Mouse (Mus musculus): ENCODE data around the gene Rrp9. TPM values are rescaled to one million over a fixed set of nuclear protein-coding genes. Genes with fewer than 3 reads are reported as not detected.

Gene Rrp9
- total and polyA plus RNA-seq, 3 experiments, result 41.2 to 47.0 (median 42.2) TPM

DNA sequence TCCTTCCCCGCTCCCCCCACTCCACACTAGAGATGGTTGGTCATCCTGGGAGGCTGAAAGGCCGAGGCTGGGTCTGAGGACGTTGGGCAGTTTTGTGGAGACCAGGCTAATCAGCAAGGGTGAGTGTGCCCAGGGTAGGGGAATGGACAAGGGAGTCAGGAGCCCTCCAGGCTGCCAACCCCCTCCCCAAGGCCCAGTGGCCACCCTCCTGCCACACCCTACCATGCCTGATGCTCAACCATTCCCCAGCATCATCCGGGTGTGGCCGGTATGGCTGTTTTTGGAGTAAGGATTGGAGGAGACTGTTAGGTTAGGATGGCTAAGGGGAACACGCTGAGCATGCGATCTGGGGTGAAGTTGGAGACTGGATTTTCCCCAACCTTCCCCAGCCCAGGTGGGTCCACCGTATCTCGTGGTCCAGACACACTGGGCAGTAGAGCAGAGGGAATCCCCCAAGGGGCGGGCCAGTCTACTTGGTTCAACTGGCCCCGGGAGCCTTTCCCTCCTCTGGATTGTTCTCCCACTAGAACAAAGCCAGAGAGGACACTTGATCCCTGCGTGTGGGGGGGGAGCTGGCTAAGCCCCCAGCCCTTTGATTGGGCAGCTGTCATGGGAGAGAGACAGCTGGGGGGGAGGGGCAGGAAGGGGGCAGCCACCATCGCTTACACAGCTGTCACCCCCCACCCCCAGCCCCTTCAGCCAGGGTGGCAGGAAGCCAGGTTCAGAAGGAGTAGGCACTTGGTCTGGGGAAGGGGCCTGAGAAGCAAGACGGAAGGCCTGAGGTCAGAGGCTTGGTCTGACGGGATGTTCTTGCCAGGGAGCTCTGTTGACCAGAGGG lies 19.2 kb upstream of the Rrp9 start:
- no peak for DNase-seq

DNA sequence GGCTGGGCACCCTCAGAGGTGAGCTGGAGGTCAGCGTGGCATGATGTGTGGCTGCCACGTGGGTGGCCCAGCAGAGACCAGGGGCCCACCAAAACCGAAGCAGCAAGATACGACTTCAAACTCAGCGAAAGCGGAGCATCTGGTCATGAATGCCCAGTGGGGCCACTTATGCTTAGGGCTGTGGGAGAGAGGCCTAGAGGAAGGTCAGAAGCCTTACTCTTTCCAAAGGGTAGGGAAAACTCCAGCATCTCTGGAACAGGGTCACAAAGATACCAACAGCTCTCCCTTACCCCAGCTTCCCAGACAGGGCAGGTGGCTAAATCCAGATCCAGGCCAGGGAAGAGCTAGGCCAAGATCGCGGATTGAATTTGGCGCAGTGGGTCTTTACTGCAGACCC lies 18.6 kb upstream of the Rrp9 start:
- DNase-seq, result no peak

DNA sequence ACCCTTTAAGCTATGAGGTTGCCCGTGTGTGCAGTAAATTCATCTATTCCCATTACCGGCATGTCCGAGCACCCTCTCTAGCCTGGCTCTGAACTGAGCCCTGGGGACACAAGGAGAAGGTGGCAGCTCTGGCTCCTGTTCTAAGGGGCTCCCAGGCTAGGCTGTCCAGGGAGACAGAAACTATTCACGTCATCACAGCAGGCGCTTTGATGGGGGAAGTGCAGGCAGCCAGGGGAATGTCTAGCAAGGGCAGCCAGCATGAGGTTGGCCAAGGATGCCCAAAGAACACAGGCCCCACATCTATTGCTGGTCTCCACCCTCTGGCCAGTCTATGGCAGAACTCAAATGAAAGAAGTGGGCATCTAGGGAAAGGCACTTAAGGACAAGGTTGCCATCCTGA lies 17.8 kb upstream of the Rrp9 start:
- DNase-seq, result no peak

DNA sequence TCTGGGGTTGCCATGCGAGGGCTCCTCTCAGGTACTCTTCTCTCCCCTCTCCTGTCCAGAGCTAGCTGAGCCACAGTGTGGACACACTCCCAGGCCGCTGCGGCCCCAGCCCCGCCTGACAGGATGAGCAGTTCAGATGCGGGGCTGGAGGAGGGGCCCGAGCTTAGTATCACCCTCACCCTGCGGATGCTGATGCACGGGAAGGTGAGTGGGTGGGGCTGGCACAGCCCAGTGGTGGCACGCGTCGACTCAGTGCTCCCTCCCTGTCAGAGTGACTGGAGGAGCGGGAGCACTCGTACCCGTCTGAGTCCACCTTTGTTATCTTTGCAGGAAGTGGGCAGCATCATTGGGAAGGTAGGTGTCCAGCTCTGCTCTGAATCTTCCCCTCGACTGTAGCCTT lies 15.8 kb upstream of the Rrp9 start:
- DNase-seq, result no peak

DNA sequence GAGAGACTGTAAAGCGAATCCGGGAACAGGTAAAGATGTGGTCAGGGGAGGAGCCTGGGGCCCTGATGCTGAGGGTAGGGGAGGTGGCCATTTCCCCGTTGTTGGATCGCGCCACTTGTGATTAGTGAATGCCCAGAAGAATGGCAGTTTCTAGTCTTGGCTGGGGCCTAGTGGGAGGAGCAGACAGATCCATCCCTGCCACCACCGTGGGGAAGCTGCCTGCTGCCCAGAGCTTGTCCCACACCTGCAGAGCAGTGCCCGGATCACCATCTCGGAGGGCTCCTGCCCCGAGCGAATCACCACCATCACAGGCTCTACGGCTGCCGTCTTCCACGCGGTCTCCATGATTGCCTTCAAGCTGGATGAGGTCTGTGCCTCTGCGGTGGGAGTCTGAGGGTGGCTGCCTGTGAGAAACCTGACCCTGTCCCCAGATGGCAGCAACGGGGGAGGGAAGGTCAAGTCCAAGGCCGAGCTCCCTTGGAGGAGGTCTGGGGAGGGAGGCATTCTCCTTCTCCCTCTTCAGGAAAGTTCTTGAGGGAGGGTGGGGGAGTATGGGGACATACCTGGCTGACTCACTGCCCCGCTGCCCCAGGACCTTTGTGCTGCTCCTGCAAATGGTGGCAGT lies 15.2 kb upstream of the Rrp9 start:
- no peak for DNase-seq

DNA sequence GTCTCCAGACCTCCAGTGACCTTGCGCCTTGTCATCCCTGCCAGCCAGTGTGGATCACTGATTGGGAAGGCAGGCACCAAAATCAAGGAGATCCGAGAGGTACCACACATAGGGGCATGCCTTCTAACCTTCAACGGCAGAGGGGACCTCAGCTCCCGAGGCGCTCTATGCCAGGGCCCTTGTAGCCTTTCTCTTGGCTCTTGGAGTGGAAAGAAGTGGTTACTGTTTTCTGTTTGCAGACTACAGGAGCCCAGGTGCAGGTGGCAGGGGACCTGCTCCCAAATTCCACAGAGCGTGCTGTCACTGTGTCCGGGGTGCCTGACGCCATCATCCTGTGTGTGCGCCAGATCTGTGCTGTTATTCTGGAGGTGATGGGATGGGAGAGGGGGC lies 14.7 kb upstream of the Rrp9 start:
- no peak for DNase-seq

DNA sequence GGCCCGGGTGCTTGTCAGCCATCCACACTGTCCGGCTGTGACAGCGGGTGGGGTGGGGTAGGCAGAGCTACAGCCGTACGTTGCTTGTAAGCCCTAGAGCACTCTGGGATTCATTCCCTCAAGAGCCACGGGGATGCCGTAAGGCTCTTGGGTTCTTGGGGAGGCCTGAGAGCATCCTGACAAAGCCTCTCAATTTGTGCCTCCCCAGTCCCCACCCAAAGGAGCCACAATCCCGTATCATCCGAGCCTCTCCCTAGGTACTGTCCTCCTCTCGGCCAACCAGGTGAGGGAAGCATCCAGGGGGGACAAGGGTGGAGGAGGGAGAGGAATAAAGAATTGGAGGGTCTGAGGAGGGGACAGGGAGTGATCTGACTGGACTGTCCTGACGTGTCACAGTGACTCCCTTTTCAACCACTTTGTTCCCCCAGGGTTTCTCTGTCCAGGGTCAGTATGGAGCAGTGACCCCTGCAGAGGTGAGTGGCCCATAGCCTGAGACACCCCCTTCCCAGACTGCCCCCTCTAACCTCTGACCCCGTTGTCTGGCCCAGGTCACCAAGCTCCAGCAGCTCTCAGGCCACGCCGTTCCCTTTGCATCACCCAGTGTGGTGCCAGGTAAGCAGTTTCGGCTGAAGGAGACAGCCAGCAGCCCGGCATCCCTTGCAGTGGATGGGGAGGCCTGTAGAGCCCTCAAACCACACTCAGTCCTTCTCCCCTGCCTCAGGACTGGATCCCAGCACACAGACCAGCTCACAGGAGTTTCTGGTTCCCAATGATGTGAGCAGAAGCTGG lies 13.9 kb upstream of the Rrp9 start:
- DNase-seq, result no peak

DNA sequence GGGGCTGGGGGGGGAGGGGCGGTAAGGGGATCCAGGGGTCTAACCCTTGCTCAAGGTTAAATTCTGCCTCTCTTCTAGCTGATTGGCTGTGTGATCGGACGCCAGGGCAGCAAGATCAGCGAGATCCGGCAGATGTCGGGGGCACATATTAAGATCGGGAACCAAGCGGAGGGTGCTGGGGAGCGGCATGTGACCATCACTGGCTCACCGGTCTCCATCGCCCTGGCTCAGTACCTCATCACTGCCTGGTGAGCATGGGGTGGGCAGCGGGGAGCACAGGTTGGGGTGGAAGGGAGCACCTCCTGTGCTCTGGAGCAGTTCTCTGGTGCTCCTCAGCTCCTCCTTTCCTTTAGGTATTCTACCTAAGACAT lies 13.3 kb upstream of the Rrp9 start:
- no peak for DNase-seq

DNA sequence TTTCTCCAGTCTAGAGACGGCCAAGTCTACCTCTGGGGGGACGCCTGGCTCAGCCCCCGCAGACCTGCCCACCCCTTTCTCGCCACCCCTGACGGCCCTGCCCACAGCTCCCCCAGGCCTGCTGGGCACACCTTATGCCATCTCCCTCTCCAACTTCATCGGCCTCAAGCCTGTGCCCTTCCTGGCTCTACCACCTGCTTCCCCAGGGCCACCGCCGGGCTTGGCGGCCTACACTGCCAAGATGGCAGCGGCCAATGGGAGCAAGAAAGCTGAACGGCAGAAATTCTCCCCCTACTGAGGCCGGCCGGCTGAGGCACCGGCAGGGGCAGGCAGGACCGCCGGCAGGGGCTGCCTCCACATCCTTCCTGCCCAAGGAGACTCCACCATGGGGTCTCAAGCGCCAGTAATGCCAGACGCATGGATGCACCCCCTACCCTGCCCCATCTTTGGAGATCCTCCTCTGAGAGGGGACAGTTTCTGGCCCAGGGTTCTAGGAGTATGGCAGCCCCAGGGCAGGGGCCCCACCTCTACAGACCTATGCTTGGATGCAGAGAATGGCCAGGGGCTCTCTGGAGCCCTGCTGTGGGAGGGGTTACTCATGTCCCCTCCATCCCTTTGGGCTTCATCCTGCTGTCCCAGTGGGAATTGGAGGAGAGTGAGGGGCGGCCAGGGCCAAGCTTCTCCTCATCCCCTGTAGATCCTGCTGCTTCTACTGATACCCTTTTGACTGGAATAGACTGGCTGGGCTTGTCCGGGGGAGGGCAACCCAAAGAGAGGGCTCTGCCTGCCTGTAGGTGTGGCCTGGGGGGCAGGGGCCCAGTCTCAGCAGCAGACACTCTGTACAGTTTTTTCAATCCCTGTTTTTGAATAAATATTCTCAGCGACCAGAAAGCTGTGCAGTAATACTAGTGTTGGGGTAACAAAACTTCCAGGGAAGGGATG lies 12.4 kb upstream of the Rrp9 start:
- DNase-seq, result no peak

DNA sequence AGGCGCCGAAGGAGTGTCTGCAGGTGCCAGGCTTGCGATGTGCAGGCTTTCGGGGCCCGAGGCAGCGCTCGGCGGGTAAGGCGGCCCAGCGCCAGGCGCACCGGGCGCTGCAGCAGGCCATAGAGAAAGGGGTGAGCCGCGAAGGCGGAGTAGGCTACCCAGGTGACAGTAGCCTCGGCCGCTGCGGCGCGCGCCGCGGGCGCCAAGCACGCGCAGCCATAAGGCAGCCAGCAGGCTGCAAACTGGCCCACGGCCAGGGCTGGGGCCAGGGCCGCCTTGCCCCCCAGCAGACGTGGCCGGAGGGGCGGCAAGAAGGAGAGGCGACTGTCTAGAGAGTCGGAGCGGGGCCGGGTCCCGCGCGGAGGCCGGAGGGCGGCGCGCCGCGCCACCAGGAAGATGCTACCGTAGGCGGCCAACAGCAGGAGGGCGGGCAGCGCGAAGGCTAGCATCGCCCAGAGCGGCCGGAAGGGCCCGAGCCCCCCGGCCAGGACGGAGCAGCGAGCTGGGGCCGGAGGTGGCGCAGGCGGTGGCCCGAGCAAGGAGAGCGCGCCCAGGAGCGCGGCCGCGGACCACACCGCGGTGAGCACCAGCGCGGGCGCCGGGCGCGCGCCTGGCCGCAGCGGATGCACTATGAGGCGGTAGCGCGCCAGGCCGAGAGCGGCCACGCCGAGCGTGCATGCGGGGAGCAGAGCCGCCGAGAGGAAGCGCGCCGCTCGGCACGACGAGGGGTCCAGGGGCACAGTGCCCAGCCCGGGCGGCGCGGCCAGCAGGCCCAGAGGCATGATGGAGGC lies 10.8 kb upstream of the Rrp9 start:
- peak; percentile 69 for DNase-seq

DNA sequence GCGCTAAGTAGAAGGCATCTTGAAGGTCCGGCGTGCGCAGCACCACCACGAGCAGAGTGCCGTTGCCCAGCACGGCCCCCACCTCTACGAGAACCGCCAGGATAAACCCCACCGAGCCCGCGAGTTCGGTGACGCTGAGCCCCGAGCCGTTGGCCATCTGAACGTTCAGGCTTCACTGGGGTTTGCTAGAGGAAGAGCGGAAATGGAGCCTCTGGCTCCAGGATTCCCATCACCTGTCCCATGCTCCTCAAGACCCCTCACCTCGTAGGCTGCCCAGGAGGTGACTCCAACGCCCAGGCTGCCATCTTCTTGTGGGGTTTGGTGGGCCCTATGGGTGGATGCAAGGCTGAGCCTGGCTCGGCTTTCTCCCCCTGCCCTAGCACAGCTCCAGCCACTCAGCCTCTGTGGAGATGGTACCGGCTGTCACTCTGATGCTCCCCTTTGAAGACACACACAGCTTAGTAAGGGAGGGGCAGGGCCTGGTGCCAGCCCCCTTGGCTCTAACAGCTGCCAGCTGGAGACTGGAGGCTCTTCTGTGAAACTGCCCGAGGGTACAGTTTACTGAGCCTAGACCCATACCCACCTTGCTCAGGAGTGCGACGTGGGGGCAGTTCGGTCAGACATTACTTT lies 10.1 kb upstream of the Rrp9 start, which contains the start of gene Gpr62:
Gene Gpr62 (minus strand): TSS at position 368 of the 630 bp plus-strand sequence.
- no peak for DNase-seq

DNA sequence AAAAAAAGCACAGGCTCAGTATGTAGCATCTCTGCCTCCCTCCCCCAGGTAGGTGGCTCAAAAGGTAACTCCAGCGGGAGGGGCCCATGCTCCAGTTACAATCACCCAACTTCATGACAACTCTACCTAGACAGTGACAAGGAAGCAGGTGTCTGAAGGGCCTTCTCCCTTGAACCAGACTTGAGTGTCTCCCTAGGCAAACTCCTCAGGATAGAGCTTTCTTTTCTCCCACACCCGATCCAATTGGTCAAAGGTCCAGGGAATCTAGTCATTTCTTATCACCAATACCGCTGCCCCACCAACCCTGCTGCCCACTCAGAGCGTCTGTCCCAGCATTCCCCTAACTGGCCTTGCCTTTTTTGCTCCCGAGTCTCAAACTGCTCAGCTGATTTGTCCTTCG lies 9.0 kb upstream of the Rrp9 start:
- no peak for DNase-seq

DNA sequence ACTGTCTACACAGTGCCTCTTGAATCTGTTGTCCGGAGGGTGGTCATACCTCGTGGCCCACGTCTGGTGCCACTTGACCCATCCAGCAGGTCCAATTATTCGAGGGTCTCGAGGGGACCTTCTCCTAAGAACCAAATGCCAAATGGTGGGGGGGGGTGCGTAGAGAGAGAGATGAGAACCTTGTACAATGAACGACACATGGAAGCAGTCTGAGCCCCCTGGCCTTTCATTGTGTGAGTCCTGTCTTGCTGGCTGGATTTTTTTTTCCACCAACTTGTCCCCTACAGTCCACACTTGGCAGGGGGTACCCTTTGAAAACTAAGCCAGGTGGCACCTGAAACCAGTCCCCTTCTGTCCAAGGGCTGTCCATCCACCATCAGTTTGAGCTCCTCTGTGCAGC lies 8.0 kb upstream of the Rrp9 start:
- no peak for DNase-seq

DNA sequence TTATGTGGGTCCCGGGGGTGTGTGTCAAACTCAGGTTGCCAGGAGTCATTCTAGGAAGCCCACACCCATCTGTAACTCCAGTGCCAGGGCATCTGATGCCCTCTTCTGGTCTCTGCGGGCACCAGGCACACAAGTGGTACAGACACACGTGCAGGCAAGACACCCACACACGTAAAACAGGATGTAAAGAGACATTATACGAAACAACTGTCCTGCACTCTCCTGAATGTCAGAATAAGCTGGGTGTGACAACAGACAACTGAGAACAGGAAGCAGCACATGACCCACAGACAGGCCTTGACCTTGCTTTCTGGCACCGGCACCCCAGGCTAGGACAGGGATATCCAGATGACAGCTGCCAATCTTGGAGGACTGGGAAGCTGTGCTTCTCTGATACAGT lies 6.4 kb upstream of the Rrp9 start:
- DNase-seq, result peak; percentile 4

DNA sequence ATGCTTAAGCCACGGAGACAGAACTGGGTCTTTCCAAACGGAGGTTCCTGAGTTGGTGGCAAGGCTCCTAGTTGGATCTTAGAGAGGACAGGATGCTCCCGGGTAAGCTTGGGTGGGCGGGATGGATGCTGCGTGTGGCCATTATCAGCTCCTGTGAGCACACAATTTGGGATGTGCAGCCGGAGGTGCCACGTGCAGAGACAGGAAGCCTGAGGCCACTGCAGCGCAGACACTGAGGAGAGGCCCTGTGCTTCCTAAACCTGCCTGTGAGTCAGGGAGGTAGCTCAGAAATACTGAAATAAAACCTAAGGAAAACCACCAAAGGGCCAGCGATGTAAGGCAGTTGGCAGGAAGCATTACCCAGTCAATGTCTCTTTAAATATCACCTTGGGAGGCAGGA lies 6.0 kb upstream of the Rrp9 start:
- peak; percentile 1 for DNase-seq

DNA sequence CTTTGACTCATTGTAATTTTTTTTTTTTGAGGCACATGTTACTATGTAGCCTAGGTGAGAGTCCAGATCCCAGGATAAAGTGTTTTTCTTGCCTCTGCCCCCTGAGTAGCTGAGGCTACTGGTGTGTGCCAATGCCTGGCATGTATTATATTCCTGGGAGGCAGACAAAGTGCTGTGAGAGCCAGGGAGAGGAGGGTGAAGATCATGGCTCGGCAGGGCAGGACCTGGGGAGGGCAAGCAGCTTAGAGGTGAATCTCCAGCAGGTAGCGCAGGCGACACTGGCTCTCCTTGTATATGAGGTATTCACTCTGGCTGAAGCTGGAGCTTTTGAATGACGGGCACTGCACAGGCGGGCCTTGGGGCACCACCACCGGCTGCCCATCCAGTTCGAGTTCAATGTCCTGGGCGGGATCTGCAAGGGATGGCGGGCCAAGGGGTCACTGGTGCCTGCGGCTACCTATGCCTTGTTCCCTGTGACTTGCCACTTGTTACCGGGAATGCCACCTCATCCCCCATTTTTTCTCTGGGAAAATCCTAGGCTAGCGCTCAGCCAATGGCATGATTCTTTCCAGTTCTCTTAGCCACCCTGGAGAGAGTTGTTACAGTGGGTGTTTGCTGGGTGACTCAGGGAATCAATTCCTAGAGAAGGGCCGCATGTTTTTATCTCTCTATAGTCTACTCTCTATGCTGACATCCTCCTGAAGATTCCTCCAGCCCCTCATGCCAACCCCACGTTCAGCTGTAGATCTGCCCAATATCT lies 4.6 kb upstream of the Rrp9 start:
- peak; percentile 1 for DNase-seq

DNA sequence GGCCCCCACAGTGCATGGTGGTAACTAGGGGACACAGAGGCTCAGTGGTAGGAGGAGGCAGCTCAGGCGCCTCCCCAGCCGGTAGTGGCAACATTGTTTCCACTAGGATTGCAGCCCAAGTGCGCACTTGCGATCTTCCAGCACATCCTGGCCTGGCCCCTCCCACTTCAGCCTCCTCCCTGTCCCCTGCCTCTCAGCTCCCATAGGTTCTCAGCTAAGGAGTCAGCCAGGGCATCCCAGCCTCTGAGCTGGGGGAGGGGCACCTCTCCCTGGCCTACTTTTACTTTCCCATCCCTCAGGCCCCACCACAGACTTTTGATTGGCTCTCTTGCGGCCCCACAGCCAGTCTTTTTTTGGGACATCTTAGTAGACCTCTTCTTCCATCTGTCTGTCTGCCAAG lies 3.9 kb upstream of the Rrp9 start:
- peak; percentile 70 for DNase-seq

DNA sequence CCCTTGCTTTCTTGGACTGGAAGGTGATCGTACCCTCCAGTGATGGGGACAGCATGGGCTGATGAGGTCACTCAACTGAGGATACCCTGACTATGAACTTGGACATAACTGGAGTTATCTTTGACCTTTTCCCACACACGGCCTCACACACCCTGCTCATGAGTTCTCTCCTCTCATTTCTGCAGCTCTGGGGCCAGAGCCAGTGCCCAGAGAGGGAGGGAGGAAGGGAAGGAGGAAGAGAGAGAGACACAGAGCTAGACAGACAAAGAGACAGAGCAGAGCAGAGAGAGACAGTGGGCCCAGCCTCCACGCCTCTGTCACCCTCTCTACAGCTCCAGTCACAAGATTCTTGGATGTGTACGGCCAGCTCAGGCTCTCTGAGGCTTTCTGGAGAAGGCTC lies 3.4 kb upstream of the Rrp9 start:
- DNase-seq, result no peak

DNA sequence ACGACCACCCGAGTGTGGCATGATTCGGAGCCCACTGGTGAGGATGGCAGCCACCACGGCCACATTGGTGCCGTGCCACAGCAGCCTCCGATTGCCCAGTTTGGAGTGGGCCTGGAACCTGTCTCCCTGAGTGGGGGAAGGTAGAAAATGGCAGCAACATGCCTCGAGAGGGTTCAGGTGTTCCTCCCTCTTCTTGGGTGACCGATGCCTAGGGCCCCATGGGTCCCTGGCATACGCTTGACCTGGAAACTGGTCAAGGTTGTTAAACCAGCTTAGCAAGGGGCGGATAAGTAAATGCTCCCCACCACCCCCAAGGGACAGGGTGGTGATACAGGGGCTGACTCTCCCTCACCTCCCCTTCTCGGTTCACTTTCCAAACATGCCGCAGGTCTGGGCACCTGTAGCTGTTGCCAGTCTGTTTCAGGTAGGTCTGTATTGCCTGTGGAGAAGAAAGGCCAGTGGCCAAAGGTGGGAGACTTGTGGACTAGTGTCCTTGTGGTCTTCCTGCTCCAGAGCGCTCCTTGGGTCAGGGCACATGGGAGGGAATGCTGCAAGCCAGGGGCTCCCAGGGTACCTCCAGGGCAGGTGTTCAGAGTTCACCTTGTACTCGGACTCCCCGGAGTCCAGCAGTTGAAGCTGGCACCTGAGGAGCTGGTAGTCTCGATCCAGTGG lies 2.5 kb upstream of the Rrp9 start:
- DNase-seq, result no peak

Data from adrenal gland, adult 2 months (tissue).